Mouse (Mus musculus): ENCODE data around the gene Olfr802. TPM values are rescaled to one million over a fixed set of nuclear protein-coding genes. Genes with fewer than 3 reads are reported as not detected.

Gene Olfr802
- polyA plus RNA-seq (2016; fragmentation: Nextera tagmentation; extraction: Ambion mirVana) = not detected in 2 replicates

GRCm38 (mm10) chr10:129688069-129688468 lies at the start of gene Olfr802:
TSS of gene Olfr802 (minus strand) at chr10:129688169.
- Histone ChIP-seq H3K36me3 (no peaks in the 10 kb centered on the region), H3K9me3 (replicated peaks) (no peaks in the 10 kb centered on the region), H3K4me1 (replicated peaks) (no peaks in the 10 kb centered on the region), H3K27ac (ENCODE audit: poor library complexity, severe bottlenecking) (no peak within 1 kb of the TSS), H3K4me3 (no peak within 1 kb of the TSS), H3K4me2 (no peak within 1 kb of the TSS), H3K27me3 (replicated peaks) (no peaks in the 10 kb centered on the region), H3K9ac (no peak within 1 kb of the TSS)
- WGBS = 51% methylated on average over 1 of the region's 1 CpGs
- no peak for ATAC-seq (ENCODE audit: insufficient number of reproducible peaks, low FRiP score)

- Histone ChIP-seq H3K36me3 (no peaks in the 10 kb centered on the region), H3K4me1 (replicated peaks) (no peaks in the 10 kb centered on the region), H3K9me3 (replicated peaks) (0 out of 2 replicates have a peak, but pooled peaks cover 7% of the 10 kb centered on the region), H3K9ac (no peak within 1 kb of the TSS), H3K27ac (ENCODE audit: poor library complexity, severe bottlenecking) (no peak within 1 kb of the TSS), H3K4me3 (no peak within 1 kb of the TSS), H3K4me2 (no peak within 1 kb of the TSS), H3K27me3 (replicated peaks) (no peaks in the 10 kb centered on the region)
- WGBS = 99% methylated on average over 2 of the region's 2 CpGs
- ATAC-seq (ENCODE audit: insufficient number of reproducible peaks, low FRiP score) = no peak
Observed at GRCm38 (mm10) chr10:129729275-129729674, 41.3 kb upstream of the Olfr802 start, which contains the start of gene Olfr805. TSS of gene Olfr805 (minus strand) at chr10:129729375.

- Histone ChIP-seq H3K4me1 (replicated peaks) (no peaks in the 10 kb centered on the region), H3K9ac (no peak within 1 kb of the TSS), H3K9me3 (replicated peaks) (no peaks in the 10 kb centered on the region), H3K27me3 (replicated peaks) (no peaks in the 10 kb centered on the region), H3K27ac (ENCODE audit: poor library complexity, severe bottlenecking) (no peak within 1 kb of the TSS), H3K4me2 (no peak within 1 kb of the TSS), H3K4me3 (no peak within 1 kb of the TSS), H3K36me3 (no peaks in the 10 kb centered on the region)
- ATAC-seq (ENCODE audit: insufficient number of reproducible peaks, low FRiP score) = no peak
Observed at GRCm38 (mm10) chr10:129702910-129703309, 14.9 kb upstream of the Olfr802 start, which contains the start of gene Olfr804. TSS of gene Olfr804 (plus strand) at chr10:129703210.

- ATAC-seq (ENCODE audit: insufficient number of reproducible peaks, low FRiP score) = no peak
- Histone ChIP-seq H3K4me2 (no peak within 1 kb of the TSS), H3K4me3 (no peak within 1 kb of the TSS), H3K36me3 (no peaks in the 10 kb centered on the region), H3K9ac (no peak within 1 kb of the TSS), H3K4me1 (replicated peaks) (no peaks in the 10 kb centered on the region), H3K27me3 (replicated peaks) (no peaks in the 10 kb centered on the region), H3K27ac (ENCODE audit: poor library complexity, severe bottlenecking) (no peak within 1 kb of the TSS), H3K9me3 (replicated peaks) (no peaks in the 10 kb centered on the region)
- 64% methylated on average over 2 of the region's 2 CpGs for WGBS
Observed at GRCm38 (mm10) chr10:129694186-129694585, 6.2 kb upstream of the Olfr802 start, which contains the start of gene Olfr803. TSS of gene Olfr803 (minus strand) at chr10:129694286.

- H3K36me3 ChIP-seq = no peaks in the 10 kb centered on the region
- H3K9me3 ChIP-seq (replicated peaks) = no peaks in the 10 kb centered on the region
- no peak within 1 kb of the TSS for H3K27ac ChIP-seq (ENCODE audit: poor library complexity, severe bottlenecking)
- no peaks in the 10 kb centered on the region for H3K4me1 ChIP-seq (replicated peaks)
- WGBS = 75% methylated on average over 1 of the region's 1 CpGs
- no peak within 1 kb of the TSS for H3K9ac ChIP-seq
- no peak within 1 kb of the TSS for H3K4me3 ChIP-seq
- no peaks in the 10 kb centered on the region for H3K27me3 ChIP-seq (replicated peaks)
- H3K4me2 ChIP-seq = no peak within 1 kb of the TSS
- ATAC-seq (ENCODE audit: insufficient number of reproducible peaks, low FRiP score) = no peak
Observed at GRCm38 (mm10) chr10:129673765-129674164, 14.2 kb downstream of the Olfr802 start, which contains the start of gene Olfr801. TSS of gene Olfr801 (minus strand) at chr10:129673865.

- no peak within 1 kb of the TSS for H3K4me3 ChIP-seq
- no peak within 1 kb of the TSS for H3K4me2 ChIP-seq
- no peaks in the 10 kb centered on the region for H3K4me1 ChIP-seq (replicated peaks)
- H3K36me3 ChIP-seq = no peaks in the 10 kb centered on the region
- H3K9ac ChIP-seq = no peak within 1 kb of the TSS
- H3K27me3 ChIP-seq (replicated peaks) = no peaks in the 10 kb centered on the region
- H3K27ac ChIP-seq (ENCODE audit: poor library complexity, severe bottlenecking) = no peak within 1 kb of the TSS
- ATAC-seq (ENCODE audit: insufficient number of reproducible peaks, low FRiP score) = no peak
- no peaks in the 10 kb centered on the region for H3K9me3 ChIP-seq (replicated peaks)
Observed at GRCm38 (mm10) chr10:129657394-129657793, 30.6 kb downstream of the Olfr802 start, which contains the start of gene Olfr800. TSS of gene Olfr800 (plus strand) at chr10:129657694.

GRCm38 (mm10) chr10:129651763-129652162 lies 36.2 kb downstream of the Olfr802 start:
- no peak for ATAC-seq (ENCODE audit: insufficient number of reproducible peaks, low FRiP score)
- Histone ChIP-seq H3K9ac (no peak overlapping the region), H3K27me3 (replicated peaks) (no peaks in the 10 kb centered on the region), H3K4me3 (no peak overlapping the region), H3K4me2 (no peak overlapping the region), H3K36me3 (no peaks in the 10 kb centered on the region), H3K9me3 (replicated peaks) (no peaks in the 10 kb centered on the region), H3K4me1 (replicated peaks) (no peaks in the 10 kb centered on the region), H3K27ac (ENCODE audit: poor library complexity, severe bottlenecking) (no peak overlapping the region)
- WGBS = 67% methylated on average over 1 of the region's 1 CpGs

- ATAC-seq (ENCODE audit: insufficient number of reproducible peaks, low FRiP score) = no peak
- Histone ChIP-seq H3K4me1 (replicated peaks) (no peaks in the 10 kb centered on the region), H3K27me3 (replicated peaks) (no peaks in the 10 kb centered on the region), H3K4me3 (no peak within 1 kb of the TSS), H3K9me3 (replicated peaks) (no peaks in the 10 kb centered on the region), H3K27ac (ENCODE audit: poor library complexity, severe bottlenecking) (no peak within 1 kb of the TSS), H3K9ac (no peak within 1 kb of the TSS), H3K36me3 (no peaks in the 10 kb centered on the region), H3K4me2 (no peak within 1 kb of the TSS)
- 24% methylated on average over 1 of the region's 1 CpGs for whole genome bisulfite sequencing
Observed at GRCm38 (mm10) chr10:129637184-129637583, 50.8 kb downstream of the Olfr802 start, which contains the start of gene Olfr799. TSS of gene Olfr799 (plus strand) at chr10:129637484.

- H3K27me3 ChIP-seq (replicated peaks) = no peaks in the 10 kb centered on the region
- H3K9me3 ChIP-seq (replicated peaks) = no peaks in the 10 kb centered on the region
- WGBS = 65% methylated on average over 1 of the region's 1 CpGs
- no peak within 1 kb of the TSS for H3K4me2 ChIP-seq
- no peak within 1 kb of the TSS for H3K27ac ChIP-seq (ENCODE audit: poor library complexity, severe bottlenecking)
- no peak within 1 kb of the TSS for H3K4me3 ChIP-seq
- no peaks in the 10 kb centered on the region for H3K36me3 ChIP-seq
- no peak for ATAC-seq (ENCODE audit: insufficient number of reproducible peaks, low FRiP score)
- no peak within 1 kb of the TSS for H3K9ac ChIP-seq
- H3K4me1 ChIP-seq (replicated peaks) = no peaks in the 10 kb centered on the region
Observed at GRCm38 (mm10) chr10:129627834-129628233, 60.1 kb downstream of the Olfr802 start, which contains the start of gene Olfr798. TSS of gene Olfr798 (minus strand) at chr10:129627934.

Small RNA genes lying within 50 kb of the gene (microRNA-seq; reads per million reads assigned to microRNA genes)
- not detected for gene Gm24485

Other genes with a start within 250 kb of the Olfr802 start
- not detected in 2 replicates for gene Olfr787, start 226.3 kb downstream of the Olfr802 start, polyA plus RNA-seq (2016; fragmentation: Nextera tagmentation; extraction: Ambion mirVana)
- gene Olfr788, start 217.2 kb downstream of the Olfr802 start, polyA plus RNA-seq (2016; fragmentation: Nextera tagmentation; extraction: Ambion mirVana) = not detected in 2 replicates
- gene Olfr789, start 203.4 kb downstream of the Olfr802 start, polyA plus RNA-seq (2016; fragmentation: Nextera tagmentation; extraction: Ambion mirVana) = not detected in 2 replicates
- not detected in 2 replicates for gene Olfr790, start 189.7 kb downstream of the Olfr802 start, polyA plus RNA-seq (2016; fragmentation: Nextera tagmentation; extraction: Ambion mirVana)
- not detected in 2 replicates for gene Olfr791, start 166.4 kb downstream of the Olfr802 start, polyA plus RNA-seq (2016; fragmentation: Nextera tagmentation; extraction: Ambion mirVana)
- gene Olfr792, start 149.0 kb downstream of the Olfr802 start, polyA plus RNA-seq (2016; fragmentation: Nextera tagmentation; extraction: Ambion mirVana) = not detected in 2 replicates
- gene Olfr794, start 120.5 kb downstream of the Olfr802 start, polyA plus RNA-seq (2016; fragmentation: Nextera tagmentation; extraction: Ambion mirVana) = not detected in 2 replicates
- not detected in 2 replicates for gene Olfr796, start 75.6 kb downstream of the Olfr802 start, polyA plus RNA-seq (2016; fragmentation: Nextera tagmentation; extraction: Ambion mirVana)
- gene Olfr798, start 60.2 kb downstream of the Olfr802 start, polyA plus RNA-seq (2016; fragmentation: Nextera tagmentation; extraction: Ambion mirVana) = not detected in 2 replicates
- not detected in 2 replicates for gene Olfr799, start 50.7 kb downstream of the Olfr802 start, polyA plus RNA-seq (2016; fragmentation: Nextera tagmentation; extraction: Ambion mirVana)
- not detected in 2 replicates for gene Olfr800, start 30.5 kb downstream of the Olfr802 start, polyA plus RNA-seq (2016; fragmentation: Nextera tagmentation; extraction: Ambion mirVana)
- not detected in 2 replicates for gene Olfr801, start 14.3 kb downstream of the Olfr802 start, polyA plus RNA-seq (2016; fragmentation: Nextera tagmentation; extraction: Ambion mirVana)
- not detected in 2 replicates for gene Olfr803, start 6.1 kb upstream of the Olfr802 start, polyA plus RNA-seq (2016; fragmentation: Nextera tagmentation; extraction: Ambion mirVana)
- not detected in 2 replicates for gene Olfr804, start 15.0 kb upstream of the Olfr802 start, polyA plus RNA-seq (2016; fragmentation: Nextera tagmentation; extraction: Ambion mirVana)
- not detected in 2 replicates for gene Olfr805, start 41.2 kb upstream of the Olfr802 start, polyA plus RNA-seq (2016; fragmentation: Nextera tagmentation; extraction: Ambion mirVana)
- gene Olfr806, start 53.8 kb upstream of the Olfr802 start, polyA plus RNA-seq (2016; fragmentation: Nextera tagmentation; extraction: Ambion mirVana) = not detected in 2 replicates
- gene Olfr807, start 69.6 kb upstream of the Olfr802 start, polyA plus RNA-seq (2016; fragmentation: Nextera tagmentation; extraction: Ambion mirVana) = not detected in 2 replicates
- gene Olfr808, start 77.3 kb upstream of the Olfr802 start, polyA plus RNA-seq (2016; fragmentation: Nextera tagmentation; extraction: Ambion mirVana) = not detected in 2 replicates
- gene Olfr809, start 86.5 kb upstream of the Olfr802 start, polyA plus RNA-seq (2016; fragmentation: Nextera tagmentation; extraction: Ambion mirVana) = not detected in 2 replicates
- gene Olfr810, start 106.7 kb upstream of the Olfr802 start, polyA plus RNA-seq (2016; fragmentation: Nextera tagmentation; extraction: Ambion mirVana) = not detected in 2 replicates
- not detected in 2 replicates for gene Olfr811, start 116.2 kb upstream of the Olfr802 start, polyA plus RNA-seq (2016; fragmentation: Nextera tagmentation; extraction: Ambion mirVana)
- not detected in 2 replicates for gene Olfr812, start 157.9 kb upstream of the Olfr802 start, polyA plus RNA-seq (2016; fragmentation: Nextera tagmentation; extraction: Ambion mirVana)
- not detected in 2 replicates for gene Olfr813, start 167.2 kb upstream of the Olfr802 start, polyA plus RNA-seq (2016; fragmentation: Nextera tagmentation; extraction: Ambion mirVana)
- not detected in 2 replicates for gene Olfr814, start 191.7 kb upstream of the Olfr802 start, polyA plus RNA-seq (2016; fragmentation: Nextera tagmentation; extraction: Ambion mirVana)
- gene Olfr815, start 217.7 kb upstream of the Olfr802 start, polyA plus RNA-seq (2016; fragmentation: Nextera tagmentation; extraction: Ambion mirVana) = not detected in 2 replicates
- gene Olfr816, start 227.4 kb upstream of the Olfr802 start, polyA plus RNA-seq (2016; fragmentation: Nextera tagmentation; extraction: Ambion mirVana) = not detected in 2 replicates